Mouse (Mus musculus) cerebellum, adult 2 months (tissue): ENCODE data around the gene Birc5.

Experiments
- CTCF ChIP-seq: fragments of 200-500 bp; IDR thresholded peaks from 2 replicates; pipeline ENCODE4 v1.5.1; 2011; ENCODE audit warnings: low read depth, mild to moderate bottlenecking, control low read depth, low read length, moderate library complexity, borderline replicate concordance; ENCODE audit not compliant: insufficient read depth
- POLR2A ChIP-seq: fragments of 200-500 bp; IDR thresholded peaks from 2 replicates; pipeline ENCODE4 v1.6.1; 2011; ENCODE audit warnings: low read length, control low read depth, borderline replicate concordance; ENCODE audit not compliant: insufficient read depth

- TF ChIP-seq CTCF, result no peak
- TF ChIP-seq POLR2A, result no peak
Observed at GRCm38 (mm10) chr11:117880336-117880976, 31.4 kb downstream of the Birc5 start.
